Mouse (Mus musculus): Measurements from ENCODE around the gene Sulf2.

- TF ChIP-seq CTCF (IDR thresholded peaks at IDR 0.05; ENCODE audit: borderline replicate concordance, insufficient read depth, low read depth, low read length) (no peak), POLR2A (IDR thresholded peaks at IDR 0.05; ENCODE audit: borderline replicate concordance, insufficient read depth, low read length) (no peak)
Measured at GRCm38 (mm10) chr2:166140427-166140826, 15.0 kb downstream of the Sulf2 start.
